Mouse (Mus musculus) testis, adult 2 months (tissue): ENCODE results near the gene Scnn1a. TPM values are rescaled to one million over a fixed set of nuclear protein-coding genes. Genes with fewer than 3 reads are reported as not detected.

Experiments used
- H3K27ac ChIP-seq: fragments of 200-500 bp; 2 replicates; pipeline ENCODE4 v1.5.1; 2012; ENCODE audit warnings: low read depth, low read length; ENCODE audit not compliant: control insufficient read depth, insufficient read depth
- H3K27me3 ChIP-seq: fragments of 200-500 bp; 2 replicates; pipeline ENCODE4 v1.6.1; 2012; ENCODE audit warnings: mild to moderate bottlenecking, low read length, moderate library complexity; ENCODE audit not compliant: control insufficient read depth, insufficient read depth
- H3K36me3 ChIP-seq: fragments of 200-500 bp; 2 replicates; pipeline ENCODE4 v1.6.1; 2012; ENCODE audit warnings: mild to moderate bottlenecking, low read length; ENCODE audit not compliant: control insufficient read depth, insufficient read depth
- H3K4me1 ChIP-seq: fragments of 200-500 bp; 2 replicates; pipeline ENCODE4 v1.6.1; 2012; ENCODE audit warnings: low read length; ENCODE audit not compliant: control insufficient read depth, insufficient read depth
- H3K4me3 ChIP-seq: fragments of 200-500 bp; 2 replicates; pipeline ENCODE4 v1.5.1; 2012; ENCODE audit warnings: low read depth, mild to moderate bottlenecking, low read length, moderate library complexity, mixed read lengths; ENCODE audit not compliant: control insufficient read depth
- CTCF ChIP-seq: fragments of 200-500 bp; IDR thresholded peaks from 2 replicates; pipeline ENCODE4 v1.5.1; 2012; ENCODE audit warnings: low read depth, mild to moderate bottlenecking, inconsistent platforms, low read length, moderate library complexity; ENCODE audit not compliant: control insufficient read depth, insufficient read depth, insufficient replicate concordance
- POLR2A ChIP-seq: fragments of 200-500 bp; IDR thresholded peaks from 2 replicates; pipeline ENCODE4 v1.6.1; 2012; ENCODE audit warnings: low read depth, mild to moderate bottlenecking, inconsistent platforms, low read length, moderate library complexity; ENCODE audit not compliant: control insufficient read depth
- polyA plus RNA-seq: library from polyadenylated mRNA; depleted of rRNA; stranded (reverse); fragments of >200 nt; gene quantifications from 2 replicates; pipeline ENCODE4 v1.2.3, GENCODE M21; 2012

Gene Scnn1a
- polyA plus RNA-seq, 1 experiment, result 0.44 TPM

DNA sequence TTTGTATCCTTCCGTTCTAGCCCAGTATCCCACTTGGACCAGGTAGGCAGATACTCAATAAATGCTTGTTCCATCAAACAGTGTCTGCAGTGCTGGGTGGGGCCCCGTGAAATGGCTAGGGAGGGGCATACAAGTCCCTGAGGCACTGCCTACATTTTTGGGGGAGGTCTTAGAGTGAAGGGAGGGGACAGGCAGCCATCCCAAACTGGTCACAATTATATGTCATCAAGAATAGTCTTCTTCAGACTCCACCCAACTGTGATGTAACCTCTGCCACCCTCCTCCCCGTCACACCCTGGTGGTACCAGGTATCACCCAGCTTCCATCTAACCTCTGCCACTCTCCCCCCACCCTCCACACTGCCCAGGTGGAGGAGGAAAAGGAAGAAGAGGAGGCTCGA lies 24.4 kb downstream of the Scnn1a start:
- Histone ChIP-seq H3K4me3 (no peak overlapping the region), H3K27me3 (no peaks in the 10 kb centered on the region), H3K4me1 (peaks cover 14% of the 10 kb centered on the region), H3K27ac (no peak overlapping the region), H3K36me3 (no peaks in the 10 kb centered on the region)
- no peak for TF ChIP-seq CTCF
- TF ChIP-seq POLR2A, result no peak

DNA sequence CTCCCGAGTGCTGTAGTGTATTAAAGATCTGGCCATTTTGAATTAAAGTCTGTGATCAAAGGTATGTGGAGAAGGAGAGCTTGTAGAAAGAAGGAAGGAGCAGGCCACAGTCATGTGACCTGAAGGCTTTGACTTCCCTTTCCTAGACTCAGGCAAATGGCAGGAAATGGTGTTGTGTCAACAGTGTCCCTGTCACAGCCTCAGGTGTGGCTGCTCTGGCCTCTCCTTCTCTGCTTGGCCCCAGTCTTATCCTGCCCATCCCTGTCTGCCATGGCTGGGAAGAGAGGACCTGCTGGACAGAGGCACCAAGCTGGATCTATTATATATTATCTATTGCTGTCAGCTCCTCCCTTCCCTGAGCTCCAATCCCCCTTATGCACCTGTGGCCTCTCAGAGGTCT lies 25.2 kb downstream of the Scnn1a start:
- no peaks in the 10 kb centered on the region for H3K27me3 ChIP-seq

DNA sequence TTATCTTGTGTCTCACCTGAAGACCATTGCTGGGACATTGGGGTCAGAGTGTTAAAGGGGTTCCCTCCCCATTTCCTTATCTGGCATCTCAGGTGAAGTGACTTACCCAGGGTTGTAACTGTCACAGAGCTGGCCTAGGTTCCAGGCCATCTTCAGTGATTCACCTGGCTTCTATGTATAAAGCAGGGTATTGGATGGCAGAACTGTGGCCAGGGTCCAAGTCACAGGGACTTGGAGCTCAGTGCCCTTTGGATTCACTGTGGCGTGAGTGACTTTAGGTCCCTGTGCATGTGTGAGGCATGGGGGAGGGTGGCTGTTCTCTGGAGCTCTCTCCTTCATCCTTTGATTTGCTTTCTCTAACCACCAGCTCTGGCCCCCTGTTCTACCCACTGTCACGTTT lies 25.6 kb downstream of the Scnn1a start:
- H3K4me1 ChIP-seq, result peaks cover 22% of the 10 kb centered on the region
- TF ChIP-seq POLR2A, result no peak
- no peak for TF ChIP-seq CTCF
- H3K36me3 ChIP-seq, result no peaks in the 10 kb centered on the region
- H3K27me3 ChIP-seq, result no peaks in the 10 kb centered on the region
- H3K4me3 ChIP-seq, result no peak overlapping the region
- no peak overlapping the region for H3K27ac ChIP-seq

More for the DNA sequence above, 25.2 kb downstream of the Scnn1a start:
- H3K27ac ChIP-seq, result no peak overlapping the region
- no peak overlapping the region for H3K4me3 ChIP-seq
- TF ChIP-seq POLR2A, result no peak
- H3K36me3 ChIP-seq, result no peaks in the 10 kb centered on the region
- peaks cover 21% of the 10 kb centered on the region for H3K4me1 ChIP-seq

DNA sequence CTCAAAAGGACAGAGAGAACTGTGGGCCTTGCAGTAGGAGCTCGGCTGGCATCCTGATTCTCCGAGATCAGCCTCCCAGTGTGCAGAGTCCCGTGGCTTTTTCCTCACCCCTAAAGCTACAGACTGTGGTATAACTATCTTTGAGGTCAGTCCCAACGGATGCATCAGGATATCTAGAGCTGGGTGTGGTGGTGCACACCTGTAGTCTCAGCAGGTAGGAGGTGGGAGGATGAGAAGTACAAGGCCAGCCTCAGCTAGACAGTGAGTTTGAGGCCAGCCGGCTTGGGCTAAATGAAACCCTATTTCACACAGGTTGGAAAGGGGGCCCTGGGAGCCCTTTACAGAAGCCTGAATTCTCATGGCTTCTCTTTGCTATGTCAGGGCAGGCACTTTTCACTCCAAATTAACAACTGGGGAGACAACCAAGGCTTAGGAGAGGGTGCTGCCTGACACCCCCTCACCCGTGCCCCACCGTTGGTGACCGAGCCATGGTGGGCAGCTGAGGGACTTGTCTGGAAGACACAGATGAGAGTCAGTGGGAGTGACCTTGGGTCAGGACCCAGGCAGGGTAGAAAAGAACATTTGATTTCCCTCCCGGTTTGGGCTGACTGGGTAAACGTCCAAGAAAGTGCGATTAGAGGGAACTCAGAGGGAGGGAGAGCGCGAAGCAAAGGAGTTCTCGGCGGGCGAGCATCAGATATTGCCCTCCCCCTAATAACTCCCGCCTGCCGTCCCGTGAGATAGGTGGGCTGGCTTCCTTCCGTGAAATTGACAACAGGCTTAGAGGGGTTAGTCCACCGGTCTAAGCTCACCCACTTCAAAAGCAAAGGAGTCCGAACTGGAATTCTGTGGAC lies 28.5 kb downstream of the Scnn1a start, which contains the start of gene Tnfrsf1a:
TSS of gene Tnfrsf1a (plus strand) at position 642 of the 854 bp plus-strand sequence.
- H3K27me3 ChIP-seq, result no peaks in the 10 kb centered on the region
- peaks cover 30% of the 10 kb centered on the region for H3K4me1 ChIP-seq
- H3K4me3 ChIP-seq, result peak within 1 kb of the TSS; percentile 73
- H3K27ac ChIP-seq, result peak within 1 kb of the TSS; percentile 89
- TF ChIP-seq POLR2A, result no peak
- no peak for TF ChIP-seq CTCF
- H3K36me3 ChIP-seq, result no peaks in the 10 kb centered on the region

DNA sequence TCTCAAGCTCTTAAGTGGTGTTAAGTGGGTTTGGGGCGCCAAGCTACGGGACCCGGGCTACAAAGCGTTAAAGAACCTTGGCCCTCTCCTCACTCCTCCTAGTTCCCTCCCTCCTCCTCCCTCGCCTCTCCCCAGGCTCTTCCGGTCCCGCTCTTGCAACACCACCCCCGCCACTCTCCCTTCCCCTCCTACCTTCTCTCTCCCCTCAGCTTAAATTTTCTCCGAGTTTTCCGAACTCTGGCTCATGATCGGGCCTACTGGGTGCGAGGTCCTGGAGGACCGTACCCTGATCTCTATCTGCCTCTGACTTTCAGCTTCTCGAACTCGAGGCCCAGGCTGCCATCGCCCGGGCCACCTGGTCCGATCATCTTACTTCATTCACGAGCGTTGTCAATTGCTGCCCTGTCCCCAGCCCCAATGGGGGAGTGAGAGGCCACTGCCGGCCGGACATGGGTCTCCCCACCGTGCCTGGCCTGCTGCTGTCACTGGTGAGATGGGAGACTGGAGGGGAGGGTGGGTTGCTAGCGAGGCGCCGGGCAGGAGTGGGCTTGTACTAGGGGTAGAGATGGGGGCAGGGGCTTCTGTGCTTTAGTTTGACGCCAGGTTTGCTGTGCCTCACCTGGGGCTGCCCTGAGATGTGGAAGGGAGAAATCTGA lies 29.2 kb downstream of the Scnn1a start:
- Histone ChIP-seq H3K36me3 (no peaks in the 10 kb centered on the region), H3K27ac (peak overlapping the region; percentile 89), H3K27me3 (no peaks in the 10 kb centered on the region), H3K4me3 (peak overlapping the region; percentile 73), H3K4me1 (peaks cover 34% of the 10 kb centered on the region)
- TF ChIP-seq CTCF (no peak), POLR2A (no peak)

DNA sequence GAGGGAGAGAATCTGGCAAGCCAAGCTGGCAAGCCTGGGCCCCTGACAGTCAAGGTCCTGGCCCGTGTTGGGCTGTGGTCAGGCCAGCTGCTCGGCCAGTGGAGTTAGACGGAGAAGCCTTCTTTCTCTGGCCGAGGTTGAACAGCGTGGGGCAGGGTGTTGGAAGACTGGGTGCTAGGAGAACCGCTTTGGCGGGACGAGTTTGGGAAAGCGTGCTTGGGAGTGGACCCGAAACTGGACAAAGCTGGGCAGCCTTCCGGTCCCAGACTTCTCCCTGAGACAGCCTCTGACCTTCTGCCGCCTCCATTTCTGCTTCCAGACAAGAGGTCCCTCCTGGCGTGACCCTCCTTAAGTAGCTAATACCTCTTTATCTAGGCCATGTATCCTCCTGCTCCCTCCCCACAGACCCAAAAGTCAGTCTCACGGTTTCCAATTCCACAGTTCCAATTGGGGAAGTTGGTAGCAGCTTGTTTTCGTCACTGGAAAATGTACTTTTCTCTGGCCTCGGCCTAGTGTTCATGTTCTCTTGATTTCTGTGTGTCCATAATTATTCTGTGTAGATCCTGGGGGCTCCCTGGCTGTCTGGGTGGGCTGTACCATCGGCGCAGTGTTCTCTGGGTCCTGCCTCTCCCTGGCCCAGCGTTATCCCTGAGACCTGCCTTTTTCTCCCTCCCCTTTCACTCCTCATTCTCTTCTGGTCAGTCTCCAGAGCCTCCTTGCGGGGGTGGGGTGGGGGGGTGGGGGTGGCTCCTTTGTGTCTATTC lies 30.0 kb downstream of the Scnn1a start:
- Histone ChIP-seq H3K4me3 (peak overlapping the region; percentile 73), H3K36me3 (no peaks in the 10 kb centered on the region), H3K27me3 (no peaks in the 10 kb centered on the region), H3K4me1 (peaks cover 36% of the 10 kb centered on the region), H3K27ac (peak overlapping the region; percentile 89)
- TF ChIP-seq POLR2A, result no peak
- TF ChIP-seq CTCF, result no peak

DNA sequence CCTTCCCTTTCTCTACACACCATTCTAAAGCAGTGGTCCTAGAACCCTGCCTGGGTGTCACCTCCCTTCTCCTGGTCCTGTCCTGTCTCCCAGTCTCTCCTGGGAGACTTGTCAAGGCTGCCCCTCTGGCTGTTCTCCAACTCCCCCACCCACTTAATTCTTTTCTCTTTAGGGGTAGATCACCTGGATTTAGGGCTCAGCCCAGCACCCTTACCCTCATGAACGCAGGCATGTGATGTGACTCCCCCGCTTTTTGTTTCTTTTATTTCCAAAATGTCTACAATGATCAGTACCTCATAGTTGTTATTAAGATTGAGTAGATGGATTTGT lies 30.5 kb downstream of the Scnn1a start:
- Histone ChIP-seq H3K4me1 (peaks cover 36% of the 10 kb centered on the region), H3K36me3 (no peaks in the 10 kb centered on the region), H3K27me3 (no peaks in the 10 kb centered on the region), H3K4me3 (no peak overlapping the region), H3K27ac (peak overlapping the region; percentile 48)
- no peak for TF ChIP-seq CTCF
- no peak for TF ChIP-seq POLR2A
